Mouse (Mus musculus): ENCODE measurements around the gene Abcb1a. TPM values are rescaled to one million over a fixed set of nuclear protein-coding genes. Genes with fewer than 3 reads are reported as not detected.

Gene Abcb1a
- polyA plus RNA-seq (2011; ENCODE audit: insufficient read depth, insufficient read length, low read depth, missing spikeins), result 8.4 and 8.9 TPM in 2 replicates

GRCm38 (mm10) chr5:8659911-8660737 is at the start of gene Abcb1a:
Gene Abcb1a (plus strand): TSS chr5:8660077.
- TF ChIP-seq POLR2A (IDR thresholded peaks at IDR 0.05; ENCODE audit: insufficient read depth, low read length) (no peak), CTCF (IDR thresholded peaks at IDR 0.05; ENCODE audit: low read depth, low read length) (no peak), EP300 (IDR thresholded peaks at IDR 0.05; ENCODE audit: insufficient read depth, low read depth, low read length) (no peak)

GRCm38 (mm10) chr5:8622071-8622595 is 37.7 kb upstream of the Abcb1a start:
- TF ChIP-seq POLR2A (IDR thresholded peaks at IDR 0.05; ENCODE audit: insufficient read depth, low read length), result no peak
- TF ChIP-seq CTCF (IDR thresholded peaks at IDR 0.05; ENCODE audit: low read depth, low read length), result no peak
- TF ChIP-seq EP300 (IDR thresholded peaks at IDR 0.05; ENCODE audit: insufficient read depth, low read depth, low read length), result no peak
- peak overlapping the region; percentile 81 for H3K4me3 ChIP-seq (ENCODE audit: low read depth, low read length)
- no peak overlapping the region for H3K27ac ChIP-seq (ENCODE audit: insufficient read depth, low read length)

More at GRCm38 (mm10) chr5:8659911-8660737, at the start of gene Abcb1a:
- H3K9ac ChIP-seq (ENCODE audit: low read depth, poor library complexity, severe bottlenecking), result peak within 1 kb of the TSS; percentile 36; the same call in 1 of the 2 replicates
- H3K9me3 ChIP-seq (replicated peaks; ENCODE audit: control insufficient read depth, insufficient read depth, low read length, poor library complexity, severe bottlenecking), result no peaks in the 10 kb centered on the region
- H3K36me3 ChIP-seq (ENCODE audit: control insufficient read depth, insufficient read depth, low read length, poor library complexity, severe bottlenecking), result no peaks in the 10 kb centered on the region
- H3K4me3 ChIP-seq (ENCODE audit: low read depth, low read length), result peak within 1 kb of the TSS; percentile 57
- no peaks in the 10 kb centered on the region for H3K4me1 ChIP-seq (ENCODE audit: control insufficient read depth, insufficient read depth, low read length)
- H3K27ac ChIP-seq (ENCODE audit: insufficient read depth, low read length), result no peak within 1 kb of the TSS
- H3K27me3 ChIP-seq (ENCODE audit: control insufficient read depth, insufficient read depth, low read length, poor library complexity, severe bottlenecking), result peaks cover 1% of the 10 kb centered on the region; the same call in 1 of the 2 replicates

GRCm38 (mm10) chr5:8622596-8623231 is 37.2 kb upstream of the Abcb1a start, which contains the start of gene Rundc3b:
Gene Rundc3b (minus strand): TSS chr5:8622952.
- H3K27ac ChIP-seq (ENCODE audit: insufficient read depth, low read length), result no peak within 1 kb of the TSS
- no peaks in the 10 kb centered on the region for H3K9me3 ChIP-seq (replicated peaks; ENCODE audit: control insufficient read depth, insufficient read depth, low read length, poor library complexity, severe bottlenecking)
- no peaks in the 10 kb centered on the region for H3K27me3 ChIP-seq (ENCODE audit: control insufficient read depth, insufficient read depth, low read length, poor library complexity, severe bottlenecking)
- peak within 1 kb of the TSS; percentile 81 for H3K4me3 ChIP-seq (ENCODE audit: low read depth, low read length)
- TF ChIP-seq CTCF (IDR thresholded peaks at IDR 0.05; ENCODE audit: low read depth, low read length), result no peak
- no peak for TF ChIP-seq POLR2A (IDR thresholded peaks at IDR 0.05; ENCODE audit: insufficient read depth, low read length)
- TF ChIP-seq EP300 (IDR thresholded peaks at IDR 0.05; ENCODE audit: insufficient read depth, low read depth, low read length), result no peak
- no peaks in the 10 kb centered on the region for H3K4me1 ChIP-seq (ENCODE audit: control insufficient read depth, insufficient read depth, low read length)
- no peaks in the 10 kb centered on the region for H3K36me3 ChIP-seq (ENCODE audit: control insufficient read depth, insufficient read depth, low read length, poor library complexity, severe bottlenecking)
- H3K9ac ChIP-seq (ENCODE audit: low read depth, poor library complexity, severe bottlenecking), result peak within 1 kb of the TSS; percentile 69

More at GRCm38 (mm10) chr5:8622071-8622595, 37.7 kb upstream of the Abcb1a start:
- no peaks in the 10 kb centered on the region for H3K27me3 ChIP-seq (ENCODE audit: control insufficient read depth, insufficient read depth, low read length, poor library complexity, severe bottlenecking)
- H3K9ac ChIP-seq (ENCODE audit: low read depth, poor library complexity, severe bottlenecking), result peak overlapping the region; percentile 69
- H3K9me3 ChIP-seq (replicated peaks; ENCODE audit: control insufficient read depth, insufficient read depth, low read length, poor library complexity, severe bottlenecking), result no peaks in the 10 kb centered on the region
- no peaks in the 10 kb centered on the region for H3K36me3 ChIP-seq (ENCODE audit: control insufficient read depth, insufficient read depth, low read length, poor library complexity, severe bottlenecking)
- H3K4me1 ChIP-seq (ENCODE audit: control insufficient read depth, insufficient read depth, low read length), result no peaks in the 10 kb centered on the region

- Histone ChIP-seq H3K27me3 (ENCODE audit: control insufficient read depth, insufficient read depth, low read length, poor library complexity, severe bottlenecking) (no peaks in the 10 kb centered on the region), H3K36me3 (ENCODE audit: control insufficient read depth, insufficient read depth, low read length, poor library complexity, severe bottlenecking) (no peaks in the 10 kb centered on the region), H3K9ac (ENCODE audit: low read depth, poor library complexity, severe bottlenecking) (no peak overlapping the region), H3K4me3 (ENCODE audit: low read depth, low read length) (no peak overlapping the region), H3K27ac (ENCODE audit: insufficient read depth, low read length) (no peak overlapping the region), H3K9me3 (replicated peaks; ENCODE audit: control insufficient read depth, insufficient read depth, low read length, poor library complexity, severe bottlenecking) (no peaks in the 10 kb centered on the region), H3K4me1 (ENCODE audit: control insufficient read depth, insufficient read depth, low read length) (no peaks in the 10 kb centered on the region)
- TF ChIP-seq EP300 (IDR thresholded peaks at IDR 0.05; ENCODE audit: insufficient read depth, low read depth, low read length) (no peak), CTCF (IDR thresholded peaks at IDR 0.05; ENCODE audit: low read depth, low read length) (no peak), POLR2A (IDR thresholded peaks at IDR 0.05; ENCODE audit: insufficient read depth, low read length) (no peak)
Measured at GRCm38 (mm10) chr5:8632901-8633300, 27.0 kb upstream of the Abcb1a start.

DNA sequence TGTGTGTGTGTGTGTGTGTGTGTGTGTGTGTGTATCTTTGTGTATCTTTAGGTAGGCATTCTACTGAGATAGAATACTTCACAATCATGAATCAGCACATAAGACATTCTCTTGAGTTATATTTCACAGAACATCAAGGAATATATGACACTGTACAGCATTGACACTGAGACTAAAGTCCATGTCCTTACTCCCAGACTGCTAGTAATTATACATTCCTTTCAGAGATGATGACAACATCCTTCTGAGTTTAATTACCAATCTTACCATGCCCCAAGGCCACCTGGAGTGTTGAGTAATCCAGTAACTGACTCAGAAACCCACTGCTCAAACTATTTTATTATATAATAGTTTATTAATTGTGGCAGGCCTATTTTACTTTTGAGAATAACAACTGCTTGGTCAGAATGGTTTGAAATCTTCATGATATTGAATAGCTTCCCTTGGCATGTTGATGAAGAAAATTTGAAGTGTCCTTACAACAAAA is 25.3 kb upstream of the Abcb1a start:
- no peaks in the 10 kb centered on the region for H3K4me1 ChIP-seq (ENCODE audit: control insufficient read depth, insufficient read depth, low read length)
- no peak overlapping the region for H3K27ac ChIP-seq (ENCODE audit: insufficient read depth, low read length)
- no peaks in the 10 kb centered on the region for H3K36me3 ChIP-seq (ENCODE audit: control insufficient read depth, insufficient read depth, low read length, poor library complexity, severe bottlenecking)
- H3K27me3 ChIP-seq (ENCODE audit: control insufficient read depth, insufficient read depth, low read length, poor library complexity, severe bottlenecking), result no peaks in the 10 kb centered on the region
- H3K9me3 ChIP-seq (replicated peaks; ENCODE audit: control insufficient read depth, insufficient read depth, low read length, poor library complexity, severe bottlenecking), result no peaks in the 10 kb centered on the region
- H3K9ac ChIP-seq (ENCODE audit: low read depth, poor library complexity, severe bottlenecking), result no peak overlapping the region
- H3K4me3 ChIP-seq (ENCODE audit: low read depth, low read length), result no peak overlapping the region
- TF ChIP-seq CTCF (IDR thresholded peaks at IDR 0.05; ENCODE audit: low read depth, low read length) (no peak), POLR2A (IDR thresholded peaks at IDR 0.05; ENCODE audit: insufficient read depth, low read length) (no peak), EP300 (IDR thresholded peaks at IDR 0.05; ENCODE audit: insufficient read depth, low read depth, low read length) (no peak)
